Mouse (Mus musculus): ENCODE data around the gene Stk24. TPM values are rescaled to one million over a fixed set of nuclear protein-coding genes. Genes with fewer than 3 reads are reported as not detected.

Stk24 gene
- polyA plus RNA-seq, 1 experiment from 2014 or later, result 18.5 TPM

DNA sequence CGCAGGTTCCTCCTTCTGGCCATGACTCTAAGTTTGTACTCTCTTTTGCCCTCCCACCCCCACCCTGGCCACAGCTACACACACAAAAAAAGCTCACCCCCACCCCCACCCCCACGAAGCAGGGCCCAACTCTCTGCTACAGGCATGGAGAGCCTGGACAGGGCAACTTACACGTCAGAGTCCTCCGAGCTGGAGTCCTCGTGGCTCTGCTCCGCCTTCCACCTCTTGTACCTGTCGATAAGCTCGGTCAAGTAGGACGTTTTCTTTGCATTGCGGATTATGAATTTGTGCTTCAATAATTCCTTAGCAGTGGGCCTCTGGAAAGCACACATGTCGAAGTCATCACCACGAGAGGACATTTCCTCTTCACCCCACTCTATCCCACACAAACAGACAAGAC lies 85.3 kb downstream of the Stk24 start:
- 85% methylated on average over 12 of the region's 12 CpGs for WGBS

DNA sequence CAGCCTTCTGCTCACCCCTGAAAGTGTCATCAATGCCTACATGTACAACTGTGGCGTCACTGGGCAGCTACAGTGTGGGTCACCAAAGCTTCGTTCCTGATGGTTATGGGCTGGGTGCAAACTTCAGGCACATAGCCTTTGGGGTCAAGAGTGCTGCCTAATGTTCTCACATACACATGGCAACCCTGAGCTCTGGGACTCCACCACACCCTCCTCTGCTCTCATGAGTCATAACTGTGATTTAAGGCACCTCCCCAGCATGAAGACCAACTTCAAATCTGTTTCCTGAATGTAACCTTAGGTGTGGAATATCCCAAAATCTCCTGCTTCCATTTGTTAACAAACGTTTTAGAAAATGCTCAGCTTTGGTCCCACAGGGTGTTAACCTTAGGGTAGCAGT lies 87.4 kb downstream of the Stk24 start:
- no peaks in the 10 kb centered on the region for H3K27me3 ChIP-seq (replicated peaks)
- H3K27ac ChIP-seq, result no peak overlapping the region
- ATAC-seq (replicated peaks), result no peak
- no peak overlapping the region for H3K9ac ChIP-seq
- no peak overlapping the region for H3K4me3 ChIP-seq
- 96% methylated on average over 3 of the region's 3 CpGs for WGBS
- no peak overlapping the region for H3K4me2 ChIP-seq
- no peaks in the 10 kb centered on the region for H3K4me1 ChIP-seq
- no peaks in the 10 kb centered on the region for H3K9me3 ChIP-seq
- no peaks in the 10 kb centered on the region for H3K36me3 ChIP-seq (replicated peaks)

More for the DNA sequence above, 85.3 kb downstream of the Stk24 start:
- Histone ChIP-seq H3K27me3 (replicated peaks) (no peaks in the 10 kb centered on the region), H3K36me3 (replicated peaks) (no peaks in the 10 kb centered on the region), H3K4me2 (no peak overlapping the region), H3K4me1 (no peaks in the 10 kb centered on the region), H3K27ac (no peak overlapping the region), H3K4me3 (no peak overlapping the region), H3K9me3 (no peaks in the 10 kb centered on the region), H3K9ac (no peak overlapping the region)
- ATAC-seq (replicated peaks), result no peak

DNA sequence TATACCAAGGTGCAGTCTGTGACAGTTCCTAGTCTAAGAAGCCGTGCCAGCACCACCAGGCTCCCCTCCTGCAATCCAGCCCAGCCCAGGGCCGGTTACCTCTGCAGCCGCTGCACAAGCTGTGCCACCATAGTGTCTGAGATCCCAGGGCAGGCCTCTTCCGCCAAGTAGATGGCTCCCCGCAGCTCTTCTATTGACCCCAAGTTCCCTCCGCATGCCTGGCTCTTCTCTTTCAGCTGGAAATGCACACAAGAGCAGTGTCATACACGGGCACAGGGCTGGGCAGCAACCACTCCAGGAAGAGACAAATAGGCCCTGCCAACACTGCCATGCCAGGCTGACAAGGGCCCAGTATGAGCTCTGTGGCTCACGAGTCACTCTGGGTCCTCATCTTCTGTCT lies 87.9 kb downstream of the Stk24 start:
- no peaks in the 10 kb centered on the region for H3K27me3 ChIP-seq (replicated peaks)
- H3K27ac ChIP-seq, result no peak overlapping the region
- ATAC-seq (replicated peaks), result no peak
- H3K4me3 ChIP-seq, result no peak overlapping the region
- no peak overlapping the region for H3K4me2 ChIP-seq
- no peaks in the 10 kb centered on the region for H3K9me3 ChIP-seq
- no peaks in the 10 kb centered on the region for H3K36me3 ChIP-seq (replicated peaks)
- no peak overlapping the region for H3K9ac ChIP-seq
- 83% methylated on average over 8 of the region's 8 CpGs for WGBS
- H3K4me1 ChIP-seq, result no peaks in the 10 kb centered on the region

DNA sequence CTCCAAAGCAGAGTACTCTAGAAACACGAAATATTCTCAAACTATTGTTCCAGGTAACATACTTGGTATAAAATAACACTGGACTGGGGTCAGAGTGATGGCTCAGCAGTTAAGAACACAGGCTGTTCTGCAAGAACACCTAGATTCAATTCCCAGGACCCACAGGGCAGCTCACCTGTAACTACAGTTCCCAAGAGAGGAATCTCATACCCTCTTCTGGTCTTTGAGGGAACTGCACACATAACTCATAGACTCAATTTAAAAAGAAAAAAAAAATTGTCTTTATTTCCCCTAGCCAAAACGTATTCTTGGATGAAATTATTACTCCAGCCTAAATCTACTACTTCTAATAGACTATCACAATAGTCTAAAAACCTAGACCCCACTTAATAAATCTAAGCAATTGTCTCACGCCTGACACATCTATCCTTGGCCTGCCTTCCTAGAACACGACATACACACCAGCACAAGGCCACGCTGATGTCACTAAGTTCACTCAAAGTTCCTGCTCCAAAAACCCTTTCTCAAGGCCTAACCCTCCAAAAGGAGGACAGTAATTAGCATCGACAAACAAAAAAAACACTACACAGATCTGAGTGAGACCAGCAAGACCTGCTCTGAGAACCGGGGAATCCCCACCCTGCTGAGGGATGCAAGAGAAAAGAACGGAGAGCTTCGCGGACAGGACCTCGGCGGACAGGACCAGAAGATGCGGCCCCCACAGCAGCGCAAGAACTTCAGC lies 94.3 kb downstream of the Stk24 start:
- Histone ChIP-seq H3K9ac (no peak overlapping the region), H3K4me1 (no peaks in the 10 kb centered on the region), H3K9me3 (no peaks in the 10 kb centered on the region), H3K27me3 (replicated peaks) (no peaks in the 10 kb centered on the region), H3K4me3 (no peak overlapping the region), H3K36me3 (replicated peaks) (peaks cover 19% of the 10 kb centered on the region; the same call in 1 of the 2 replicates), H3K4me2 (no peak overlapping the region), H3K27ac (no peak overlapping the region)
- 95% methylated on average over 14 of the region's 14 CpGs for WGBS
- no peak for ATAC-seq (replicated peaks)

DNA sequence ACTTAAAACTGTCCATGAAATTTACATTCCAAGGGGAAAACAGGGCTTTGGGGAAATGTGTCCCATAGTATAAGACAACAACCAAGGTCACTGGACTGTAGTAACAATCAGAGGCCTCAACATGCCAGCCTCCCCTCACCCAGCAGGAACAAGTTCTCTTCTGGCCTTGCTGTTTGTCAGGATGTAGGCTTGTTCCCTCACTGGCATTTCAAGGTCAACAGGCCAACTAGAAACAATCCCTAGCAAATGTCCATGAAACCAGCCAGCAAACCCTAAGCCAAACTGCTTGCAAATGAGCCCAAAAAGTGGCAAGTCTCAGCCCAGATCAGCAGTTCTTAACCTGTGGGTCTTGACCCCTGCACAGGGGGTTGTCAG lies 98.5 kb downstream of the Stk24 start:
- Histone ChIP-seq H3K4me3 (no peak overlapping the region), H3K4me1 (no peaks in the 10 kb centered on the region), H3K27ac (no peak overlapping the region), H3K27me3 (replicated peaks) (no peaks in the 10 kb centered on the region), H3K4me2 (no peak overlapping the region), H3K36me3 (replicated peaks) (peaks cover 22% of the 10 kb centered on the region; the same call in 1 of the 2 replicates), H3K9me3 (no peaks in the 10 kb centered on the region), H3K9ac (no peak overlapping the region)
- no peak for ATAC-seq (replicated peaks)

DNA sequence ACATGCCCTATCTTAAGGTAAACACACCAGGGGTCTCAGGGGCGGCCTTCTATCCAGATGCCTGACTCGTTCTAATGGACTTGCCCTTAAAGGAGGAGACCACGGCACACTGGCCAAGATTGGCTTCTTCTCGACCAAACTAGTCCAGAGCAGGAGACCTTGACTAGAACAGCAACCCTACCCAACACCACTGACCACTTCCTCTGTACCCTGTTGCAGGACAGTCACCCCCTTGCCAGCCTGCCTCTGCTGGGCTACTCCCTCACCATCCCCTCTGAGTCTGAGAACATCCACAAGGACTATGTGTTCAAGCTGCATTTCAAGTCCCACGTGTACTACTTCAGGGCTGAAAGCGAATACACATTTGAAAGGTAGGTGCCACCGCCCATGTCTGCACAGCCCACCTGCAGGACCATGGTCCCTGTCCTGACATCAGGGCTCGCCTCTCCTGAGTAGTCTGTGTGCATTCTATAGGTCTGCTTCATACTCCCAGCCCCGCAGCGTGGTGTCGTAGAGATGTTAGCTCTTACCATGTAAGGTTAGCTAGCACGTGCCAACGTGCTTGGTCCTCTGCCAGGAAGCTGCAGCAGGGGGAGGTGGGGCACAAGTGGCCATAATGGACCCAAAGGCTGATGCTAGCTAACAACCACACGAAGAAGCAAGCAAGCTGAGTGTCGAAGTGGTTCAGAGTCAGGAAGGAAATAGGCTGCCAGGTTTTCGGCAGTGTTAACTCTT lies 99.0 kb downstream of the Stk24 start:
- no peaks in the 10 kb centered on the region for H3K9me3 ChIP-seq
- no peak overlapping the region for H3K27ac ChIP-seq
- no peak overlapping the region for H3K9ac ChIP-seq
- H3K36me3 ChIP-seq (replicated peaks), result peaks cover 22% of the 10 kb centered on the region; the same call in 1 of the 2 replicates
- no peak overlapping the region for H3K4me2 ChIP-seq
- no peaks in the 10 kb centered on the region for H3K27me3 ChIP-seq (replicated peaks)
- WGBS, result 81% methylated on average over 16 of the region's 16 CpGs
- ATAC-seq (replicated peaks), result no peak
- H3K4me1 ChIP-seq, result no peaks in the 10 kb centered on the region
- H3K4me3 ChIP-seq, result no peak overlapping the region

DNA sequence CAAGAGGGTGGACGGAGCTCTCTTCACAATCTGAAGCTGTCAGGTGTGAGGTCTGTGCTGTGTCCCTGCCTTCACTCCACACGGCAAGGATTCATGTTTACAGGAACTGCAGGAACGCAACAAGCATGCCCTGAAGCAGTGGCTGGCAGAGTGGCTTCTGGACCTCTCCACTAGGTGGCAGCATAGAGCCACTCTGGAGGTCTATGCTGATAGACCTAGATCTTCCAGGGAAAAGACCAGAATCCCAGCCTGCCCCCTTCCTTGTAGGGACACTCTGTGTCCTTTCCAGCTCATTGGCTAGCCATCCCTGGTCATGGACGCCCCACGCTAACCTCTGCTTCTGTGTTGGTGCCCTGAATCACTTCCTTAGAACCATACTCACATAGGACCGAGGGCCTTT lies 100.7 kb downstream of the Stk24 start:
- Histone ChIP-seq H3K4me2 (no peak overlapping the region), H3K9ac (no peak overlapping the region), H3K36me3 (replicated peaks) (peaks cover 22% of the 10 kb centered on the region; the same call in 1 of the 2 replicates), H3K4me1 (no peaks in the 10 kb centered on the region), H3K9me3 (no peaks in the 10 kb centered on the region), H3K4me3 (no peak overlapping the region), H3K27me3 (replicated peaks) (no peaks in the 10 kb centered on the region), H3K27ac (no peak overlapping the region)
- 33% methylated on average over 6 of the region's 6 CpGs for WGBS
- peak; percentile 76 for ATAC-seq (replicated peaks)

DNA sequence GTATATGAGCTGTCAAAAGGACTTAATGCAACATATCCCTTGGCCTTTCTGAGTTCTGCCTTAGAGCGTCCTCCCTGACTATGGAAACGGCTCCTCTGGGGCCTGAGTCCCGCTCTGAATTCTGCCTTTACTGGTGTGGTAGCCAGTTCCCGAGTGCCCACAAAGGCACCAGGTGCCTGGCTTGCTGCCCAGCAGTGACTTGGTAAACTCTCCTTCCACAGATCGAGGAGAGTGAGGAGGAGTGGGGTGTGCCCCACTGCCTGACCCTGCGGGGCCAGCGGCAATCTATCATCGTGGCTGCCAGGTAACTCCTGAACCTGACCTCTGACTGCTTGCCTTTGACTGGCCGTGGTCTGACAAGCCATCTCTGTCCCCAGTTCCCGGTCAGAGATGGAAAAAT lies 103.8 kb downstream of the Stk24 start:
- peaks cover 23% of the 10 kb centered on the region; the same call in 1 of the 2 replicates for H3K36me3 ChIP-seq (replicated peaks)

DNA sequence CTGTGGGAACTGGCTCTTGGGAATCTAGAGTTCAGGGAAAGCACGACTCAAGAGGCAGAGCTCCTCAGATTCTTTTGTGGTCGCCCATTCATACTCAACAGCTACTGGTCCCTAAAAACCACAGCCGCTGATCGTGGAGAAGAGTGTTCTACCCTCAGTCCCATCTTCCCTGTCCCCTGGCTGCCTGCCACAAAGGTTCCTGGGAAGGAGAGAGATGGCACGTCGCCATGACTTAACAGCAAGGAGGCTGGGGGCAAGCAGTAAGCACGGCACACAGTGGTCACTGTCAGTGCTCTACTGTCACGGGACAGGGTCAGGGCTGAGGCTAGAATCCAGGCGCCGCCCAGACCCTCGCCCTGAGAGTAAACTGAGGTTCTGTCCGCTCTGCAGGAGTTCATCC lies 104.8 kb downstream of the Stk24 start:
- H3K4me3 ChIP-seq, result no peak overlapping the region
- no peaks in the 10 kb centered on the region for H3K9me3 ChIP-seq
- peaks cover 23% of the 10 kb centered on the region; the same call in 1 of the 2 replicates for H3K36me3 ChIP-seq (replicated peaks)
- H3K27ac ChIP-seq, result no peak overlapping the region
- H3K4me2 ChIP-seq, result no peak overlapping the region
- H3K9ac ChIP-seq, result no peak overlapping the region
- no peaks in the 10 kb centered on the region for H3K27me3 ChIP-seq (replicated peaks)
- H3K4me1 ChIP-seq, result no peaks in the 10 kb centered on the region
- ATAC-seq (replicated peaks), result no peak
- 82% methylated on average over 12 of the region's 12 CpGs for WGBS

More for the DNA sequence above, 103.8 kb downstream of the Stk24 start:
- Histone ChIP-seq H3K9ac (no peak overlapping the region), H3K4me1 (no peaks in the 10 kb centered on the region), H3K4me2 (no peak overlapping the region), H3K9me3 (no peaks in the 10 kb centered on the region), H3K27me3 (replicated peaks) (no peaks in the 10 kb centered on the region), H3K4me3 (no peak overlapping the region), H3K27ac (no peak overlapping the region)
- ATAC-seq (replicated peaks), result no peak
- 92% methylated on average over 10 of the region's 10 CpGs for WGBS

DNA sequence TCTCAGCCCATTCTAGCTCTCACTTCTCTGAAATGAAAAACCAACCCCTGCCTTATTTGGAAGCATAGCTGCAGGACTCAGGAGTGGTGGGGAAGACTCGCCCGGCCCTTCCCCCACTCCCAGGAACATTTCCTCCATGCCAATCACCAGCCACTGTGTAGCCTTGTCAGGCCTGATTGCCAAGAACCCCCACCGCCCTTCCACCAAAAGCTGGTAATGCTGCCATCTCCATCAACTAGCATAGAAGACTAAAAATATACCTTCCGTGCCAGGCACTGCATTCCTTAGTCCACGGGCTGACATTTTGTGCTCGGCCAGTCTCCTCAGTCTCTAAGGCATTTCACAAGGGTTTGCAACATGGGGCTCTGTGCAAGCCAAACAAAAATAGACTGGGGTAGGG lies 109.3 kb downstream of the Stk24 start:
- H3K36me3 ChIP-seq (replicated peaks), result peaks cover 18% of the 10 kb centered on the region; the same call in 1 of the 2 replicates
- WGBS, result 84% methylated on average over 6 of the region's 6 CpGs
- no peak for ATAC-seq (replicated peaks)

DNA sequence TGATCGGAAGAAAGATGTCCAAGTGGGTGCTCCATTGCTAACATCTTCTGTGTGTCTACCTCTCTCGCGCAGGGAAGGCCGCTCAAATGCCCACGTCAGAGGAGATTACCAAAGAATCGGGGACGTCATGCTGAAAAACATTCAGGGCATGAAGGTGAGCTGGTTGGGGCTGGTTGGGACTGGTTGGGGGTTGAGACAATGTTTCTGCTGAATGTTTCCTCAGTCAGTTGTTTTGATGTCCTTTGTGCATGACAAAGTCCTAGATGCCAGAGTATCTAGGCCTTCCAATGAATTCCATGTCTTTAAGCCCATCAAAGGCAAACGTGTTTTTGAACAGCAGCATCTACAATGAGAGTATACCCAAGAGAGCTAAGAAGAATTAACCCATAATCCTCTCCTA lies 112.0 kb downstream of the Stk24 start:
- ATAC-seq (replicated peaks), result no peak
- WGBS, result 73% methylated on average over 8 of the region's 8 CpGs
- H3K27me3 ChIP-seq (replicated peaks), result no peaks in the 10 kb centered on the region

More for the DNA sequence above, 109.3 kb downstream of the Stk24 start:
- Histone ChIP-seq H3K4me2 (no peak overlapping the region), H3K9ac (no peak overlapping the region), H3K4me3 (no peak overlapping the region), H3K9me3 (no peaks in the 10 kb centered on the region), H3K27ac (no peak overlapping the region), H3K27me3 (replicated peaks) (no peaks in the 10 kb centered on the region), H3K4me1 (no peaks in the 10 kb centered on the region)

DNA sequence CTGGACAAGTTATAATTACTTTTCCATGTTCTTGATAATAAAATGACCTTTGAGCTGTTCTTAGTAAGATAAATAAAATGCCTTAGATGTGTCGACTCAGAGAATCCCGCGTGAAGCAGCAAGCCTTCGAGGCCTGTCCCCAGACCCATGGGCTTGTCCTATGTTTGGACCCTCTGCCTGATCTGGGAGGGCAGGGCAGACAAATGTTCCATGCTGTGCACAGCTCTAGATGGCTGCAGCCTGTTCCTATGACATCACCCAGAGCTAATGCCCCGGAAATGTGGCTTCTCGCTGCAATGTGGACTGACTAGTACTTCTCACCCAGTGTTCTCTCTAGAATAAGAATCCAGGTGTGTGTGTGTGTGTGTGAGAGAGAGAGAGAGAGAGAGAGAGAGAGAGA lies 115.4 kb downstream of the Stk24 start:
- no peak overlapping the region for H3K27ac ChIP-seq
- 85% methylated on average over 6 of the region's 6 CpGs for WGBS
- H3K4me1 ChIP-seq, result no peaks in the 10 kb centered on the region
- no peak for ATAC-seq (replicated peaks)
- H3K9me3 ChIP-seq, result no peaks in the 10 kb centered on the region
- H3K9ac ChIP-seq, result no peak overlapping the region
- H3K27me3 ChIP-seq (replicated peaks), result no peaks in the 10 kb centered on the region
- H3K4me3 ChIP-seq, result no peak overlapping the region
- H3K4me2 ChIP-seq, result no peak overlapping the region
- H3K36me3 ChIP-seq (replicated peaks), result no peaks in the 10 kb centered on the region

More for the DNA sequence above, 112.0 kb downstream of the Stk24 start:
- Histone ChIP-seq H3K4me3 (no peak overlapping the region), H3K9me3 (no peaks in the 10 kb centered on the region), H3K27ac (no peak overlapping the region), H3K4me1 (no peaks in the 10 kb centered on the region), H3K4me2 (no peak overlapping the region), H3K9ac (no peak overlapping the region), H3K36me3 (replicated peaks) (peaks cover 17% of the 10 kb centered on the region; the same call in 1 of the 2 replicates)

DNA sequence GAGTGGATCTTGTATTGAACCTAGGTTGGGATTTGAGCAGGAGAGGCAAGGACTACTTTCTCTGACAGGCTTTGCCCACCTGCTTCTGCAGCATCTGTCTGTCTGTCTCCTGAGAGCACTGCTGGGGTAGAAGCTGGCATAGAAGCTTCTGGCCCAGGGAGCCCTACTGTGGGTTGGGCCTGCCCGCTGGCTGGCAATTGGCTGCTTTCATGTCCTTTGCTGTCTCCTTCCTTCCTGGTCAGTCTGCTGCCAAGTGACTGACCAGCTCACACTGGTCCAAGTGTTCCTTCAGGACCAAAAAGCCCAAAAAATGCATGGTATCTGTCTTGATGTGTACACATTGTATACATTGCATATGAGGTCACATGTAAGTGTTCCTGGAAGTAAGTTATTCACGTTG lies 115.9 kb downstream of the Stk24 start:
- no peaks in the 10 kb centered on the region for H3K27me3 ChIP-seq (replicated peaks)

More for the DNA sequence above, 115.9 kb downstream of the Stk24 start:
- no peaks in the 10 kb centered on the region for H3K9me3 ChIP-seq
- no peak overlapping the region for H3K27ac ChIP-seq
- H3K4me2 ChIP-seq, result no peak overlapping the region
- no peak for ATAC-seq (replicated peaks)
- H3K4me3 ChIP-seq, result no peak overlapping the region
- no peaks in the 10 kb centered on the region for H3K4me1 ChIP-seq
- no peak overlapping the region for H3K9ac ChIP-seq
- H3K36me3 ChIP-seq (replicated peaks), result no peaks in the 10 kb centered on the region
- WGBS, result 86% methylated on average over 2 of the region's 2 CpGs
